Mouse (Mus musculus) MN1 (cell line): Measurements from ENCODE around the gene Asb10.

Source experiments
- DNase-seq: peaks from one replicate; pipeline ENCODE4 v3.0.0-alpha.2; 2016; ENCODE audit warnings: low spot score

Gene Asb10

GRCm38 (mm10) chr5:24490413-24490920 lies 50.3 kb downstream of the Asb10 start:
- no peak for DNase-seq

- no peak for DNase-seq
Measured at GRCm38 (mm10) chr5:24486738-24487137, 54.0 kb downstream of the Asb10 start.

- peak; percentile 83 for DNase-seq
Measured at GRCm38 (mm10) chr5:24486097-24486496, 54.7 kb downstream of the Asb10 start.

GRCm38 (mm10) chr5:24484963-24485362 lies 55.8 kb downstream of the Asb10 start:
- DNase-seq = no peak

- peak; percentile 86 for DNase-seq
Measured at GRCm38 (mm10) chr5:24483326-24483725, 57.5 kb downstream of the Asb10 start.
